Mouse (Mus musculus) kidney, adult 9 months (tissue): ENCODE results near the gene Tmem164.

ENCODE experiments used
- DNase-seq: peaks from one replicate; pipeline ENCODE4 v3.0.0; 2022

Gene Tmem164

DNA sequence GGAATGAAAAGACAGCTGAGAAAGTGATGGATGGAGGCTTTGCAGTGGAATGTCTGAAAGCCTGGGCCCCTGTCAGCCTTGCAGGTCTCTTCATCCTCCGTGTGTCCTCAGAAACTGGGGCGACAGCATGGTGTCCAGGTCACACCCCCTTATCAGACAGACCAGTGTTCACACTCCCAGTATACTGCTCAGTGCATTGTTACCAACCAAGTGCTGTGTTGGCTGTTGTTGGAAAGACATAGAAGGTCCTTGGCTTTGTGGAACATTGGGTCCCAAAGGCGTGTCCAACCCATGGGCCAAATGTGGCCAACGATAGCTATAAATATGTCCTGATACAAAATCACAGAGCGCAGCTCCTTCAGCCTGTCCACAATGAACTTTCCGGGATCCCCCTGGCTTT lies 149.4 kb downstream of the Tmem164 start:
- no peak for DNase-seq

DNA sequence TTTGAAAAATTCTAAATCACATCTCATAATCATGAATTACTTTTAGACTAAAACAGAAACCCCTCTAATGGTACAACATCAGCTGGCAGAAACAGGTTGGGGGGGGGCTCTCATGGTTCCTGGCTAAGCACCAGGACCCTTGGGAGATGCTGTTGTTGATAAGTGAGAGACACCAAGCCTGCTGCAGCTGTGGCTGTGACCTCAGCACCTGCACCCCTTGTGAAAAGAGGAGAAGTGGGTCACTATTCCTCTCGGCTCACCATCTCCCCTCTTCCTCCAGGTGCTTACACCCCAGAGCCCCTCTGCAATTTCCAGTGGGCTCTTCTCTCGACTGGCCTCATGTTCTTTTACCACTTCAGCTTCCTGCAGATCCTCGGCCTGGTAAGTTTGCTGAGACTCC lies 151.0 kb downstream of the Tmem164 start:
- no peak for DNase-seq

DNA sequence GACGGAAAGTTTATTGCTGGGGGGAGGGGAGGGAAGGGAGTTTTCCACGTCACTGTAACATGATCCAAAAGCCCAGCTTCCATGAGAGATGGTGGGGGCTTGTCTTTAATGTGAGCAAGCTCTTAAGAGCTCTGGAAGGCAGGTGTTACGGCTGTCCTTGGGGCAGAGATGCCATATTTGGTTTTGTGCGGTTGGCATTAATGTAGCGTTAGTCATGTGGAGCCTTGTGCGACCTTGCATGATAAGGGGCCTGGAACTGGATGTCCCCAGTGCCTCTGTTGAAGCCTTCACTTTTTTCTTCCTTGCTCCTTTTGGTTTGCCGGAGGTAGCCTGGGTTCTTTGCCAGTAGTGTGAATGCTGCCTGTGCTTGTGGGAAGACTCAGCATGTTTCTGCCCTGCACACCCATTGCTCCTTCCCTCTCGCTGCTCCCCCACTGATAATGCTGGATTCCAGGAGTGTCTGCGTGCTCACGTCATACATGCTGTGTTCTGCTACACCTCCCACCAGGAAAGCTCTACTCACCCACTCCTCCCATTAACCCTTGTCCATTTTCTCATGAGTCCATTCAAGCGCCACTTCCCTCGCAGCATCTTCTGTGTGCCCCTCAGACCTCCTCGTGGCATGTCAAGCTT lies 152.1 kb downstream of the Tmem164 start:
- no peak for DNase-seq

DNA sequence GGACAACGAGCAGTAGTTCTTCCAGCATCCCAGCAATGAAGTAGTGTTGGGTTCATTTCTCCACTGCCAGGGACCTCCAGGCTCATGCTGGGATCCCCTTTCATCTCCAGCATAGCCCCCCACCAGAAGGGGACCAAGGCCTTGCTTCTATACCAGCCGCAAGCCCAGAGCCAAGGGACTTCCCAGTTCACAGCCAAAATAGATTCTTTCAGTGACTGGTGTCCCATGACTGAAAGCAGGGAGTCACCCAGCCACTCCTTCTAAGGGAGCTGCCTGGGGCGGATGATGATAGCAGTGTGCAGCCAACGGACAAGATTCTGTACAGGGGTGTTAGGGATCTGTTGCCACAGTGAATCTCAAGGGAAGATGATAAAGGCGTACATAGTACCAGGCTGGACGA lies 153.6 kb downstream of the Tmem164 start:
- no peak for DNase-seq

DNA sequence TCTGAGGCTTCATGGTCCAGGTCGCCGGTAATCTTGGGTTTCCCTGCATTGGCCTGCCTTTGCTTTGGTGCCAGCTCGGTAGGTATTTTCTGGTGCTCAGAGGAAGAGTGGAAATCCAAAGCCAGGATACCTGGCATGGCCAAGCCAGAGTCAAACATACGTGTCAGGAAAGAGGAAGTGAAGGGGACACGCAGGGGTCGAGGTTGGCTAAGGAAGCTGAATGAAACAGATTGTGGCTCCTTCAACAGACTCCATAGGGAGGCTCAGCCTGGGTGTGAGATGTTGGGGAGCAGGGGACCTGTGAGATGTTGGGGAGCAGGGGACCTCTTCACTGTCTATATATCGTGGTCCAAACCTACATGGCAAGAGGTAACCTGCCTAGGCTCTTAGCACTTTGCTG lies 155.2 kb downstream of the Tmem164 start:
- no peak for DNase-seq

DNA sequence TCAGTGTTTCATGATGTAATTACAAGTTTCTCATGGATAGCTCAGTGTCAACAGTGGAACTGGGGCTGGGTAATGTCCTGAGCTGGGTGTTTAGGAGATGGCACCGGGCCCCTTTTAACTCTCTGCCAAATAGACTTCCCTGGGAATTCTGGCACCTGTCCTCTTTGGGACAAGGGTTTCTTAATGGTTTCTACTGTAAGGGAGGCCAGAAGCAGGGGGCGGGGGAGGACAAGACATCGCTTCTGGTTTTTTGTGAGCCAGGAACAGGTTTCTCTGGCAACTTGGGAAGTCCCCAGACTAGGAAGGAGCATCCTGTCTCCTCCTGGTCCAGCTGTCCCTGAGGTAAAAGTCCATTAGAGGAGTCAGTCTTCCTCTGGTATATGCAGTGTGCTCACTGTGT lies 156.1 kb downstream of the Tmem164 start:
- no peak for DNase-seq

DNA sequence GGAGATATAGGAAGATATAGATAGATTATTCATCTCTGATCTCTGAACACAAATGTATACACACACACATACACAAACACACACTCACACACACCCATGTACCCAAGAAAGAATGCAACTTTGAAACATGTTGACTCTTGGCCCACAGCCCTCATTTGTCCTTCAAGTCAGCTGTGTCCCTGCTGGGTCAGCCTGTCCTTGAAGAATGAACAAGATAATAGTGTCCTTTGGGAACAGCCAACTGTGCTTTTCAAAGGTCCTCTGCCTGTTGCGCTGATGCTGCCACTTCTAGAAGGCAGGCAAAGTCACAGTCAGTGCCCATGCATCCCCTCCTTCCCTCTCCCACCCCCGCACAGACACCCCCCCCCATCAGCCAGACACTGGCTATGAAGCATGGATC lies 157.6 kb downstream of the Tmem164 start:
- no peak for DNase-seq

DNA sequence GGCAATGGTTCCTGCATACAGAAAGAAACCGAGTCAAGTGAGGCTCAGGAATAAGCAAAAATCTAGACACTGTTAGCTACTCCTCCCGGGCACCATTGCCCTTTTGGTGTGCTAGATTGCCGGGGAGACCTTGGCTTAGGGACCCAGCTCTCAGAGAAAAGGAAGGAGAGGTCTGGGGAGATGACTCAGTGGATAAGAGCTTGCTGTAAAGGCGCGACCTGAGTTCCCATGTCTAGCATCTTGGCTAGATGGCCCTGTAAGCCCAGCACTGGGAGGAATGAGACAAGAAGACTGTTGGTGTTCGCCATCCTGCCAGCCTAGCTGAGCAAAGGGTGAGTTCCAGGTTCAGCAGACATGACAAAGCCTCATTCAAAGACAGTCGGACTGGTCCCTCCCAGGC lies 158.2 kb downstream of the Tmem164 start:
- DNase-seq = no peak

DNA sequence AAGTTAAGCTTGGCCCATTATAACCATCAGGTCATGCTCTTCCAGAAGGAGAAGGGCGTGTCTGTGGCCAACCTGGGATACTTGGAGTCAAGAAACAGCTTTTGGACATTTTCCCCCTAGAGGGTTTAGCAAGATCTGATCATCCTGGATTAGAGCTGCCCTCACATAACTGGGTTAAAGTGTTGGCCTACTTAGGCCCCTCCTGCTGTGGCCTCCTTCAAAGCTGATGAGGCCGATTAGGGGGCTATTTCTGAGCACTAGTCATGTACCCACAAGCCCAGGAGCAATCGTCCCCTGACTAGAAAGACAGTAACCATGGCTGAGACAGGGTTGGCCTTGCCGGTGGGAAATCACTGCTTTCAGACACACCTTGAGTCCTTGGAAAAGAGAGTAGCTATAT lies 160.7 kb downstream of the Tmem164 start:
- DNase-seq = no peak

DNA sequence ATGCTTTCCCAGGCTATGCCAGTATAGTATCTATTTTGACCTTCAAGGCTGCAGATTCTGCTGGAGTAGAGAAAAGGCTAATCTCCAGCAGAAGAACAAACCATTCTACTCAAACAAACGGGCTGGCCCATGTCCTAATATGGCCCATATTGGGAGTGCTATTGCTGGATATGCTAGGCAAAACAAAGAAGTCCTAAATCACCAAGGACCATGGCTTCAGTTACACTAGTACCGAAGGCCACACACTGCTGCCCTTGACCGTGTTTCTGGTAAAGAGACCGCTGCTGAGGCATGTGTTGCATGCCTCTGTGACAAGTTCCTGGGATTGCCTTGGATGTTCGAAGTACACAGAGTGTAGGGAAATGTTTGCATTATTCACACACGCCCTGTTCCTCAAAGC lies 165.1 kb downstream of the Tmem164 start:
- DNase-seq = no peak

DNA sequence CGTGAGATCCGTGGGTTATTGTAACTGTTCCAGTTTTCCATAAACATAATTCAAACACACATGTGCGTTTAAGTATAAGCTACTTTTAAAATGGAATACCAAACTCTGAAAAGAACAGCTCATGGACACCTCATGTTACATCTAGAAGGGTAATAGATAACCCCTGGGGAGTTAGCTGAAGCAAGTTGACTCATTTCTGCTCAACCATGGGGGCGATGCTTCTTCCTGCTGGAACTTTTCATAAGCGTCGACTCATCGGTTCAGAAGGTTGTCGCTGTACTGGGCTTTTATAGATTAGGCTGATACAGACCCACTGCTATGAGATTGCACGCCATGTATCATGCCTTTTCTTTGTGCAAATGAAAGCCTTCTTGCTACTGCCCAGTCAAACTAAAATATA lies 166.8 kb downstream of the Tmem164 start:
- DNase-seq = no peak

DNA sequence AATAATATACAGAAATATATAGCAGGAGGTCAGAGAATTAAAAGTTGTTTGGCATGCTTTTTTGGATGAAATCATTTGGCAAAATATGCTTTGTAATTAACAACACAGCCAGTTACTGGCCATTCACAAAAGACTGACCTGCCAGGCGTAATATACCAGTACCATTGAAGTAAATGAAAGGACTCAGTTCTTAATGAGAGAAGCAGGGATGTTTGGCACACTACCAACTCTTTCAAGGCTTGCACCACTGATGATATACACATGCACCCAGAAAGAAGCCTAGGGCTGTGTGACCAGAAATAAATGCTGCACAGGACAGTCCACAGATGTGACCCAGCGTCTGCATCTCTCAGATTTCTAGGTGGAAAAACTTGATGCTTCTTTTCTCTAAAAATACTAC lies 188.6 kb downstream of the Tmem164 start:
- DNase-seq = no peak

DNA sequence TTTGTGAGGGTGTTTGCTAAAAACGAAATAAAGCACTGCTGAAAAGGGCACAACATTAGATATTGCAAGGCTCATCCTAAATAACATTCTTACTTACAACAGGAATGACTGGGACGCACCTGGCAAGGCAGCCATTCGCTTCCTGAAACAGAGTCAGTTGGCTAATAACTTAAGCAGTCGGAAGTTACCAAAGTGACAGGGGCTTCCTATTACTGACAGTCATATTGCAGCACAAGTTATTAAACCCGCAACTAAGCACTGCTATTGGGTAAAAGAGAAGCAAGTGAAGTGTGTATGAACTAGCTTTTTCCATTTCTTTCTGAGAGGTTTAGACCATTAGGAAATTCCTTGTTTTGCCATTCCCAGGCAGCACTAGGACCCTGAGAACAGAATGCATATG lies 201.0 kb downstream of the Tmem164 start:
- DNase-seq = no peak

DNA sequence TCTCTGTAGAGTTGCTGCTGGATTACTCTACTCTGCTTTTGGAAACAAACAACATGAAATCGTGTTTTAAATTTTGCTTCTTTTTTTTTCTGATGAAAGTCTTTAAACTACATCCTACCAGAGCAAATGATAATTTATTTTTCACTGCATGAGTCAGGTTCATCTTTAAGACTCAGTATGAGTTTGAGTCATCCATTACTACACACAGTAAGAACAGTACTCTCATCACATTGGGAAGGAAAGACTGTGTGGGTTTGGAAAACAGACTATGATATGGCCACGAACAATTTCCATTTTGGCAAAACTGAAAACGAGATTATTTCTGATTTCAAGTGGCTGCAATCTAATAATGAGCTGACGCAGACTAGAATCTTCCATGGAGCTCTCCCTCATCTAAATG lies 202.4 kb downstream of the Tmem164 start:
- no peak for DNase-seq

DNA sequence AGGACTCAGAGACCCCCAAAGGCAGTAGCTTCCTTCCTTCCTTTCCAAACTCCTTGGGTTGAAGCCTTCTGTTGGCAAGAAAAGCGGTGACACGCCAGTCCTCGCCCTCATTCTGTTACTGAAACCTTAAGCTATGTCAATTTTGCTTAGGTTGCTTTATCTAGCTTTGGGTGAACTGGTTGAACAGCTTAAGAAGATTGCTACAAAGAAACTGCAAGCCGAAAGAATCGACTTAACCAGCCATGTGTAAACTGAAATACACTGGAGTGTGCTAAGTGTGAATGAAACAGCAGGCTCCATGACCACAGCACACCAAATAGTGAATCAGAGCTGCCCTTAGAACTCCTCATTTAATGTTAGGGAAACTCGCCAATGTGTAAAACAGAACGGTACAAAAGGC lies 204.8 kb downstream of the Tmem164 start:
- DNase-seq = no peak
